ENCODE assay signal across 8 mouse cellular contexts in genomic region chr3:52069304-52070162, GRCm38 (mm10). TPM values are rescaled to one million over a fixed set of nuclear protein-coding genes. Genes with fewer than 3 reads are reported as not detected.
DNase-seq lines count a peak whose midpoint lies in the region; ATAC-seq and TF ChIP-seq lines count a peak whose summit lies in the region.

No protein-coding gene starts in this region.

- TF ChIP-seq POLR2A in liver, adult 2 months (IDR thresholded peaks at IDR 0.05; ENCODE audit: extremely low read depth, insufficient read depth, low read length): 0 out of 2 replicates have a peak, but pooled peaks have one; percentile 36

- no peaks in the 10 kb centered on the region for H3K9me3 ChIP-seq in embryonic facial prominence, embryonic 14.5 days (ENCODE audit: control insufficient read depth, low read length)
- no peaks in the 10 kb centered on the region for H3K9me3 ChIP-seq in heart, embryonic 10.5 days
- H3K9me3 ChIP-seq in kidney, embryonic 14.5 days (ENCODE audit: control insufficient read depth, low read length): no peaks in the 10 kb centered on the region
- H3K9me3 ChIP-seq in stomach, embryonic 16.5 days (replicated peaks; ENCODE audit: control insufficient read depth, low read length): no peaks in the 10 kb centered on the region

- H3K36me3 ChIP-seq in embryonic facial prominence, embryonic 14.5 days (ENCODE audit: control insufficient read depth, insufficient read depth, low read length): no peaks in the 10 kb centered on the region
- H3K36me3 ChIP-seq in heart, embryonic 10.5 days: no peaks in the 10 kb centered on the region
- H3K36me3 ChIP-seq in kidney, embryonic 14.5 days (ENCODE audit: control insufficient read depth, insufficient read depth, low read length): no peaks in the 10 kb centered on the region
- no peaks in the 10 kb centered on the region for H3K36me3 ChIP-seq in liver, adult 2 months (ENCODE audit: control insufficient read depth, insufficient read depth, low read length)
- H3K36me3 ChIP-seq in stomach, embryonic 16.5 days (ENCODE audit: control insufficient read depth, insufficient read depth, low read length): no peaks in the 10 kb centered on the region

- no peak for TF ChIP-seq CTCF in liver, adult 2 months (IDR thresholded peaks at IDR 0.05; ENCODE audit: low read depth, low read length)

- peak; percentile 92 for DNase-seq in 3T3-L1 (ENCODE audit: low read depth, low spot score)
- DNase-seq in adrenal gland, postnatal 10 days: peak; percentile 77
- DNase-seq in embryonic facial prominence, embryonic 14.5 days (ENCODE audit: low spot score): peak; percentile 85
- DNase-seq in heart, embryonic 10.5 days (ENCODE audit: low spot score): peak; percentile 84
- DNase-seq in liver, adult 2 months (ENCODE audit: extremely low read depth, low read depth, low spot score): peak; percentile 50
- DNase-seq in monocyte, adult 2 months (ENCODE audit: low read depth in 1 of 2, low spot score in 2 of 2): peak; percentile 78 to 83

- H3K4me1 ChIP-seq in embryonic facial prominence, embryonic 14.5 days (ENCODE audit: control insufficient read depth, insufficient read depth, low read length): peaks cover 17% of the 10 kb centered on the region
- H3K4me1 ChIP-seq in heart, embryonic 10.5 days: peaks cover 50% of the 10 kb centered on the region
- peaks cover 19% of the 10 kb centered on the region for H3K4me1 ChIP-seq in kidney, embryonic 14.5 days (ENCODE audit: control insufficient read depth, insufficient read depth, low read length)
- peaks cover 3% of the 10 kb centered on the region; the same call in 1 of the 2 replicates for H3K4me1 ChIP-seq in liver, adult 2 months (ENCODE audit: control insufficient read depth, insufficient read depth, low read length)
- H3K4me1 ChIP-seq in stomach, embryonic 16.5 days (ENCODE audit: control insufficient read depth, insufficient read depth, low read length): peaks cover 6% of the 10 kb centered on the region

- H3K79me2 ChIP-seq in liver, adult 2 months (ENCODE audit: control insufficient read depth, insufficient read depth, low read length): no peaks in the 10 kb centered on the region; the same call in 1 of the 2 replicates

- H3K27ac ChIP-seq in embryonic facial prominence, embryonic 14.5 days (replicated peaks; ENCODE audit: low read depth, low read length): peak overlapping the region; percentile 52
- H3K27ac ChIP-seq in heart, embryonic 10.5 days: peak overlapping the region; percentile 88
- H3K27ac ChIP-seq in kidney, embryonic 14.5 days (ENCODE audit: low read depth, low read length): peak overlapping the region; percentile 32; the same call in 1 of the 2 replicates
- no peak overlapping the region for H3K27ac ChIP-seq in liver, adult 2 months (replicated peaks; ENCODE audit: insufficient read depth, low read depth, low read length)
- H3K27ac ChIP-seq in stomach, embryonic 16.5 days (ENCODE audit: low read length): peak overlapping the region; percentile 84

- peak overlapping the region; percentile 68 for H3K4me2 ChIP-seq in embryonic facial prominence, embryonic 14.5 days (ENCODE audit: low read depth, low read length)
- H3K4me2 ChIP-seq in kidney, embryonic 14.5 days (replicated peaks; ENCODE audit: low read depth, low read length): peak overlapping the region; percentile 69
- peak overlapping the region; percentile 78 for H3K4me2 ChIP-seq in stomach, embryonic 16.5 days (ENCODE audit: low read depth, low read length)

- 13% methylated on average over 25 of the region's 25 CpGs for WGBS in embryonic facial prominence, embryonic 14.5 days
- WGBS in heart, embryonic 10.5 days: 9% methylated on average over 25 of the region's 25 CpGs
- 9% methylated on average over 25 of the region's 25 CpGs for WGBS in kidney, embryonic 14.5 days
- WGBS in liver, adult 2 months: 13% methylated on average over 25 of the region's 25 CpGs
- 16% methylated on average over 25 of the region's 25 CpGs for WGBS in stomach, embryonic 16.5 days

- H3K9ac ChIP-seq in embryonic facial prominence, embryonic 14.5 days (ENCODE audit: low read depth, low read length): peak overlapping the region; percentile 64
- peak overlapping the region; percentile 52; the same call in 1 of the 2 replicates for H3K9ac ChIP-seq in kidney, embryonic 14.5 days (ENCODE audit: low read depth, low read length)
- peak overlapping the region; percentile 70 for H3K9ac ChIP-seq in liver, adult 2 months (ENCODE audit: low read depth, low read length)
- H3K9ac ChIP-seq in stomach, embryonic 16.5 days (ENCODE audit: low read length): peak overlapping the region; percentile 73

- H3K27me3 ChIP-seq in embryonic facial prominence, embryonic 14.5 days (replicated peaks; ENCODE audit: control insufficient read depth, insufficient read depth, low read length): no peaks in the 10 kb centered on the region
- H3K27me3 ChIP-seq in heart, embryonic 10.5 days (ENCODE audit: insufficient read depth, poor library complexity, severe bottlenecking): no peaks in the 10 kb centered on the region
- H3K27me3 ChIP-seq in kidney, embryonic 14.5 days (ENCODE audit: control insufficient read depth, insufficient read depth, low read length): no peaks in the 10 kb centered on the region
- no peaks in the 10 kb centered on the region for H3K27me3 ChIP-seq in liver, adult 2 months (ENCODE audit: control insufficient read depth, insufficient read depth, low read length)
- no peaks in the 10 kb centered on the region for H3K27me3 ChIP-seq in stomach, embryonic 16.5 days (ENCODE audit: control insufficient read depth, insufficient read depth, low read length)

- ATAC-seq in embryonic facial prominence, embryonic 14.5 days (ENCODE audit: low read depth): peak; percentile 71; the same call in 1 of the 2 replicates
- peak; percentile 78 for ATAC-seq in kidney, embryonic 14.5 days (ENCODE audit: low FRiP score, low TSS enrichment)
- peak; percentile 69; the same call in 1 of the 2 replicates for ATAC-seq in stomach, embryonic 16.5 days (ENCODE audit: insufficient read depth, low FRiP score)

- H3K4me3 ChIP-seq in embryonic facial prominence, embryonic 14.5 days (ENCODE audit: low read depth, low read length): peak overlapping the region; percentile 36
- peak overlapping the region; percentile 62 for H3K4me3 ChIP-seq in heart, embryonic 10.5 days
- peak overlapping the region; percentile 40 for H3K4me3 ChIP-seq in kidney, embryonic 14.5 days (ENCODE audit: low read length)
- H3K4me3 ChIP-seq in liver, adult 2 months (ENCODE audit: insufficient read depth, low read depth, low read length): peak overlapping the region; percentile 71
- H3K4me3 ChIP-seq in stomach, embryonic 16.5 days (replicated peaks; ENCODE audit: low read length): peak overlapping the region; percentile 42

RNA-seq across cellular contexts. Expression of gene Maml3, which starts 35.3 kb away (rescaled TPM):
- 10 to 100 TPM in 1 of 2 experiments, 1 to 10 TPM in 1; 8.3 to 10.9 TPM for total RNA-seq in adrenal gland, postnatal 10 days (2021)
- polyA plus RNA-seq in embryonic facial prominence, embryonic 14.5 days (2014; fragmentation: Nextera tagmentation; extraction: Ambion mirVana): 4.8 and 5.1 TPM in 2 replicates
- polyA plus RNA-seq in heart, embryonic 10.5 days (2016; fragmentation: Nextera tagmentation; extraction: Ambion mirVana): 2.3 and 3.6 TPM in 2 replicates
- 8.4 and 9.4 TPM in 2 replicates for polyA plus RNA-seq in kidney, embryonic 14.5 days (2014; fragmentation: Nextera tagmentation; extraction: Ambion mirVana)
- total RNA-seq in liver, adult 2 months (2014; rRNA removed): 0.92 and 1.3 TPM in 2 replicates
- polyA plus RNA-seq in liver, adult 2 months (2012; rRNA removed): 0.34 and 0.64 TPM in 2 replicates
- 4.7 and 5.0 TPM in 2 replicates for polyA plus RNA-seq in stomach, embryonic 16.5 days (2015; fragmentation: Nextera tagmentation; extraction: Ambion mirVana)
